Mouse (Mus musculus): ENCODE results near the gene Acoxl.

GRCm38 (mm10) chr2:127832103-127832832 lies 6.4 kb upstream of the Acoxl start:
- TF ChIP-seq GATA1 (IDR thresholded peaks at IDR 0.05; ENCODE audit: low read length) (no peak), TAL1 (IDR thresholded peaks at IDR 0.05; ENCODE audit: low read length) (no peak)

Measured in erythroblast, embryonic 14.5 days (primary cell).